Mouse (Mus musculus): Measurements from ENCODE around the gene Hspa12b. TPM values are rescaled to one million over a fixed set of nuclear protein-coding genes. Genes with fewer than 3 reads are reported as not detected.

Hspa12b gene
- polyA plus RNA-seq, 1 experiment from 2014 or later, result 10.0 TPM

DNA sequence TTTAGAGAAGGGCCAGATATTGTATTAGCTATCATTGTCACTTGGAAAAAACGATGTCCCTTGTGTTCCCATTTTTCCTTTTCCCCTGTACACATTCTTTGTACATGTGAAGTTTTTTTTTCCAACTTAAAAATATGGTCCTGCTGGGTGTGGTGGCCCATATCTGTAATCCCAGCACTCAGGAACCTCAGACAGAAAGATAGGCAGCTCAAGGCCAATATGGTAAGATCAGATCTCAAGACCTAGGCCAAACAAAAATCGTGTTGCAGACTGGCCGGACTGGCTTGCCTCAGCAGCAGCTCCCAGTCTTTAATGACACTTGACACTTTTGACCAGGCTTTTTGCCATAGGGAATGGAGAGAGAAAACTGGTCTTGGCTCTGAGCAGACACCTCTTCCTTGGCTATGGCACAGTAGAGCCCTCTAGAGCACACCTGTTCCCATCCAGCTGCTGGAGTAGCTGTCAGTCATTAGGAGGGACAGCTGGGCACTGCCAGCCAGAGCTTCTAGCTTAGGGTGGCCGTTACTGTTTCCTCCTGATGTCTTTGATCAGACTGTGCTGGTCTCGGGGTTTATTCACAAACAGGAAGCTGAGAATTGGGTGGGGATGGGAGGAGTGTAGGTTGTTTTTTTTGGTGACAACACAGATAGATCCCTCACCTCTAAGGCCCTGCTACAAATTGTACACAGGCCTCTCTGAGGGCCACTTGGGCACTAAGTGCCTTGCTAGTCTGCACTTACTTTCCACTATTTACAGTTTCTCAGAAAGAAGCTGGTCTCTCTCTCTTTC, 62.6 kb downstream of the Hspa12b start:
- Histone ChIP-seq H3K9ac (ENCODE audit: low read depth, low read length) (no peak overlapping the region), H3K4me1 (ENCODE audit: control insufficient read depth, insufficient read depth, low read length) (peaks cover 38% of the 10 kb centered on the region), H3K36me3 (ENCODE audit: control insufficient read depth, insufficient read depth, low read length) (peaks cover 31% of the 10 kb centered on the region), H3K27ac (ENCODE audit: low read depth, low read length) (peak overlapping the region; percentile 66; the same call in 1 of the 2 replicates), H3K4me3 (ENCODE audit: low read length) (no peak overlapping the region), H3K27me3 (ENCODE audit: control insufficient read depth, insufficient read depth, low read length) (peaks cover 3% of the 10 kb centered on the region; the same call in 1 of the 2 replicates), H3K4me2 (replicated peaks; ENCODE audit: low read depth, low read length) (0 out of 2 replicates have a peak overlapping the region, but pooled peaks have one; percentile 15), H3K9me3 (ENCODE audit: control insufficient read depth, low read length) (no peaks in the 10 kb centered on the region)
- no peak for ATAC-seq (ENCODE audit: low FRiP score, low TSS enrichment)
- WGBS, result 43% methylated on average over 5 of the region's 5 CpGs

DNA sequence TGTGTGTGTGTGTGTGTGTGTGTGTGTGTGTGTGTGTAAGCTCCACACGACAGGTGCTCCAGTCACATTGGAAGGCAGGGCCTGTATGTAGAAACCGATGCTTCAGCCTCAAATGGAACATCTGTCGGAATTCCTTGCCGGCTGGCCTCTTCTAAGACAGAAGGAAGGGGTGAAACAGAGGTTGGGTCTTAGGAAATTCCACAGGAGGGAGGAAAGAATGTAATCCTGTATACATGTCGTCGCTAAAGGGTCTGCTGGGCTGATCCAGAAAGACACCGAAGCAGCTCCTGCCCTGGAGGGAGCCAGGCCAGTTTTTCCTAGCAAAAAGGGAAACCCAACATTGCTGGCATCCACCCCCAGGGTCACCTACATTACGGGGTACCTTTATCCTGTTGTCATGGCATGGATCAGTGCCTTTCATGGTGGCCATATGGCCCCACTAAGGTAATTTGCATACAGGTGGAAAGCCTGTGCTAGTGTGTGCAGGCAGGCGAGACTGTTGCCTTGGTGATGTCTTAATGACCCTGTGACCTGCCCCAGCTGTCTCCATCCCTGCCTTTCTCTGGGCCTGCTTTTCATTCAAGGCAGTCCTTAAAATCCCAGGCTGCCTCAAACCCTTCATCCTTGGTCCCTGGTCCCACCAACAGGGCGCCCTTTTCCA, 63.4 kb downstream of the Hspa12b start:
- H3K27ac ChIP-seq (ENCODE audit: low read depth, low read length), result peak overlapping the region; percentile 66
- peak; percentile 60 for ATAC-seq (ENCODE audit: low FRiP score, low TSS enrichment)
- H3K4me3 ChIP-seq (ENCODE audit: low read length), result no peak overlapping the region
- H3K27me3 ChIP-seq (ENCODE audit: control insufficient read depth, insufficient read depth, low read length), result peaks cover 3% of the 10 kb centered on the region; the same call in 1 of the 2 replicates
- peaks cover 39% of the 10 kb centered on the region for H3K36me3 ChIP-seq (ENCODE audit: control insufficient read depth, insufficient read depth, low read length)
- peak overlapping the region; percentile 19; the same call in 1 of the 2 replicates for H3K4me2 ChIP-seq (replicated peaks; ENCODE audit: low read depth, low read length)
- peaks cover 38% of the 10 kb centered on the region for H3K4me1 ChIP-seq (ENCODE audit: control insufficient read depth, insufficient read depth, low read length)
- WGBS, result 13% methylated on average over 10 of the region's 10 CpGs
- H3K9ac ChIP-seq (ENCODE audit: low read depth, low read length), result no peak overlapping the region
- H3K9me3 ChIP-seq (ENCODE audit: control insufficient read depth, low read length), result no peaks in the 10 kb centered on the region

DNA sequence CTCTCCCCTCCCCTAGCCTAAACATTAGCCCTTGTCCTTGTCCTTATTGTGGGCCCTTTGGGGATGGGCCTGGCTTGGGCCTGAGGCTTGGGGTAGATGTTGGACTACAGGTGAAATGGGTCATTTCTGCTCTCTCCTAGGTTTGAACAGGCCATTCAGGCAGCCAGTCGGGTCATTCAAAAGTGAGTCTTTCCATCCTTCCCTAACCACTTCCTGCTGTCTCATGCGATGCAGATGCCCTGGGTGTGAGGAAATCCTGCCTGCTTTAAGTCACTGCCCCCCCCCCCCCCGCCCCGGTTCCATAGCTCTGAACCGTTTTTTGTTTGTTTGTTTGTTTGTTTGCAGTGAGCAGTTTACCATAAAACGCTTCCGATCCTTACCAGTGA, 63.9 kb downstream of the Hspa12b start:
- Histone ChIP-seq H3K4me2 (replicated peaks; ENCODE audit: low read depth, low read length) (no peak overlapping the region), H3K4me3 (ENCODE audit: low read length) (no peak overlapping the region), H3K9me3 (ENCODE audit: control insufficient read depth, low read length) (no peaks in the 10 kb centered on the region), H3K27ac (ENCODE audit: low read depth, low read length) (peak overlapping the region; percentile 66; the same call in 1 of the 2 replicates), H3K27me3 (ENCODE audit: control insufficient read depth, insufficient read depth, low read length) (no peaks in the 10 kb centered on the region), H3K9ac (ENCODE audit: low read depth, low read length) (no peak overlapping the region), H3K4me1 (ENCODE audit: control insufficient read depth, insufficient read depth, low read length) (peaks cover 36% of the 10 kb centered on the region), H3K36me3 (ENCODE audit: control insufficient read depth, insufficient read depth, low read length) (peaks cover 39% of the 10 kb centered on the region)
- no peak for ATAC-seq (ENCODE audit: low FRiP score, low TSS enrichment)
- 77% methylated on average over 7 of the region's 7 CpGs for WGBS

Other genes with a start within 250 kb of the Hspa12b start
- gene 4930402H24Rik, start 220.9 kb upstream of the Hspa12b start, polyA plus RNA-seq (2014; fragmentation: Nextera tagmentation; extraction: Ambion mirVana), result 20.6 and 35.0 TPM in 2 replicates
- gene Atrn, start 220.8 kb upstream of the Hspa12b start, polyA plus RNA-seq (2014; fragmentation: Nextera tagmentation; extraction: Ambion mirVana), result 8.2 and 11.6 TPM in 2 replicates
- 17.2 and 17.8 TPM in 2 replicates for gene Gfra4, start 84.2 kb upstream of the Hspa12b start, polyA plus RNA-seq (2014; fragmentation: Nextera tagmentation; extraction: Ambion mirVana)
- gene Adam33, start 63.5 kb upstream of the Hspa12b start, polyA plus RNA-seq (2014; fragmentation: Nextera tagmentation; extraction: Ambion mirVana), result 0.89 and 1.0 TPM in 2 replicates
- gene Siglec1, start 40.5 kb upstream of the Hspa12b start, polyA plus RNA-seq (2014; fragmentation: Nextera tagmentation; extraction: Ambion mirVana), result 0.27 and 0.47 TPM in 2 replicates
- gene Gm11037, start 6.2 kb downstream of the Hspa12b start, polyA plus RNA-seq (2014; fragmentation: Nextera tagmentation; extraction: Ambion mirVana), result not detected in 2 replicates
- 99.3 and 101 TPM in 2 replicates for gene 1700037H04Rik, start 32.8 kb downstream of the Hspa12b start, polyA plus RNA-seq (2014; fragmentation: Nextera tagmentation; extraction: Ambion mirVana)
- 6.9 and 8.0 TPM in 2 replicates for gene Cenpb, start 52.8 kb downstream of the Hspa12b start, polyA plus RNA-seq (2014; fragmentation: Nextera tagmentation; extraction: Ambion mirVana)
- 41.5 and 55.7 TPM in 2 replicates for gene Cdc25b, start 59.7 kb downstream of the Hspa12b start, polyA plus RNA-seq (2014; fragmentation: Nextera tagmentation; extraction: Ambion mirVana)
- gene Spef1, start 60.0 kb downstream of the Hspa12b start, polyA plus RNA-seq (2014; fragmentation: Nextera tagmentation; extraction: Ambion mirVana), result 3.4 and 5.1 TPM in 2 replicates
- gene Ap5s1, start 79.8 kb downstream of the Hspa12b start, polyA plus RNA-seq (2014; fragmentation: Nextera tagmentation; extraction: Ambion mirVana), result 22.2 and 23.7 TPM in 2 replicates
- gene Mavs, start 106.8 kb downstream of the Hspa12b start, polyA plus RNA-seq (2014; fragmentation: Nextera tagmentation; extraction: Ambion mirVana), result 19.7 and 23.7 TPM in 2 replicates
- 45.4 and 49.3 TPM in 2 replicates for gene Pank2, start 135.2 kb downstream of the Hspa12b start, polyA plus RNA-seq (2014; fragmentation: Nextera tagmentation; extraction: Ambion mirVana)
- gene Rnf24, start 225.6 kb downstream of the Hspa12b start, polyA plus RNA-seq (2014; fragmentation: Nextera tagmentation; extraction: Ambion mirVana), result 3.9 and 4.8 TPM in 2 replicates